Mouse (Mus musculus) embryonic facial prominence, embryonic 12.5 days (tissue): ENCODE measurements at regions not wholly inside any gene's neighbourhood (a gene's known extent, or its start where the extent isn't known, plus 50 kb on each side); places are given as distances from the start of the nearest gene placed in this dataset.
"Not testable (repeated sequence)": the region's sequence is repeated elsewhere in the genome, so short reads cannot be mapped to it uniquely, and the experiment has no call there.

Experiments used
- ATAC-seq: fragments of 200-750 bp; cut with Nextera tagmentation; 2 replicates; pipeline ENCODE4 v1.8.0; 2017; ENCODE audit not compliant: insufficient number of reproducible peaks, insufficient read depth, low FRiP score, low TSS enrichment
- H3K27ac ChIP-seq: fragments of 300-500 bp; sonication (generic); 2 replicates; pipeline ENCODE4 v1.5.1; 2016; ENCODE audit warnings: mild to moderate bottlenecking
- H3K27me3 ChIP-seq: fragments of 300-500 bp; sonication (generic); 2 replicates; pipeline ENCODE4 v1.6.1; 2016; ENCODE audit warnings: mild to moderate bottlenecking, moderate library complexity
- H3K36me3 ChIP-seq: fragments of 300-500 bp; sonication (generic); 2 replicates; pipeline ENCODE4 v1.6.1; 2016; ENCODE audit warnings: mild to moderate bottlenecking
- H3K4me1 ChIP-seq: fragments of 300-500 bp; sonication (generic); 2 replicates; pipeline ENCODE4 v1.6.1; 2016
- H3K4me2 ChIP-seq: fragments of 300-500 bp; sonication (generic); replicated peaks from 2 replicates; pipeline ENCODE4 v1.6.1; 2016; ENCODE audit warnings: mild to moderate bottlenecking, moderate library complexity
- H3K4me3 ChIP-seq: fragments of 300-500 bp; sonication (generic); 2 replicates; pipeline ENCODE4 v1.5.1; 2016; ENCODE audit warnings: mild to moderate bottlenecking
- H3K9ac ChIP-seq: fragments of 300-500 bp; sonication (generic); 2 replicates; pipeline ENCODE4 v1.6.1; 2016; ENCODE audit warnings: mild to moderate bottlenecking, moderate library complexity
- H3K9me3 ChIP-seq: fragments of 300-500 bp; sonication (generic); 2 replicates; pipeline ENCODE4 v1.6.1; 2016; ENCODE audit warnings: mild to moderate bottlenecking, moderate library complexity
- WGBS: fragments of 180-500 bp; shearing (Covaris S2); methylation state at CpG from one replicate; pipeline ENCODE4 v1.1.7; 2016; 5-methylcytosine and 5-hydroxymethylcytosine counted together

GRCm38 (mm10) chr12:15507576-15507975 lies 309.1 kb downstream of the Trib2 start:
- WGBS, result 20% methylated on average over 7 of the region's 7 CpGs
- no peaks in the 10 kb centered on the region for H3K27me3 ChIP-seq
- no peaks in the 10 kb centered on the region for H3K4me1 ChIP-seq
- no peaks in the 10 kb centered on the region for H3K9me3 ChIP-seq
- H3K27ac ChIP-seq, result no peak overlapping the region
- ATAC-seq, result no peak
- no peak overlapping the region for H3K4me2 ChIP-seq
- no peaks in the 10 kb centered on the region for H3K36me3 ChIP-seq
- H3K9ac ChIP-seq, result no peak overlapping the region
- no peak overlapping the region for H3K4me3 ChIP-seq

DNA sequence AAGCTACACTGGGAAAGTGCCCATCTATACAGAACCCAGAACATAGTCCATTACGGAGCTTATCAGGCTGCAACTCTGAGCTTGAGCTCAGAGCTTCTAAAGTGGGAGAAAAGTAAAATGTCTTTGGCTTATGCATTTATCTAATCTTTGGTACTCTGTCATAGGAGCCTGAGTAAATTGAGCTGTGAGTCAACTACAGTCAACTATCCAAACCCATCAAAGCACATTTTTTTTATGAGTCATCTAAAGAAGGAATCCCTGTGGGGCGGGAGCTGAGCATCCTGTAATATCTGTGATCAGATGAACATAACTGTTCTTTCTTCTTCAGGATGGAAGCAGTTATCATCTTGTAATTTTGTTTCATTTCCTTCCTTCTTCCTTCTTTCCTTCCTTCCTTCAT lies 323.1 kb downstream of the Trib2 start:
- ATAC-seq, result no peak
- no peak overlapping the region for H3K4me2 ChIP-seq
- no peaks in the 10 kb centered on the region for H3K9me3 ChIP-seq
- H3K9ac ChIP-seq, result no peak overlapping the region
- WGBS, result 86% methylated on average over 2 of the region's 2 CpGs
- no peak overlapping the region for H3K4me3 ChIP-seq
- no peaks in the 10 kb centered on the region for H3K27me3 ChIP-seq
- H3K27ac ChIP-seq, result no peak overlapping the region
- H3K36me3 ChIP-seq, result no peaks in the 10 kb centered on the region
- H3K4me1 ChIP-seq, result no peaks in the 10 kb centered on the region

DNA sequence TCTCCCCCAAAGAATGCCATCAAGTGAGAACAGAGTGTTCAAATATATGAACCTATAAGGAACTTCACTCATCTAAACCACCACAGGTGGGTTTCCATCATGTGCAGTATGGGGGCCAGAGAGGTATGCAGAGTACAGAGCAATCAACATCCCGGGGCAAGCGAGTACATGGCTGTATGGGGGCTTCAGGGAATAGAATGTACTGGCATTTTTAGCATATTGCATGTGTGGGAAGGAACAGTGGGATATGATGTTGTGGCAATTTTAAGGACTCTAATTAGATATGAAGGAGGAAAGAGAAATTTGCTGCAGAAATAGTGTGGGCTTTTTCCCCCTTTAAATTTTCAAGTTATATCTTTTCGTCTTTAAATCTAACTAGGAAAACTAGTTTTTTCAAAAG lies 344.0 kb downstream of the Trib2 start:
- no peak for ATAC-seq
- Histone ChIP-seq H3K4me2 (no peak overlapping the region), H3K9me3 (no peaks in the 10 kb centered on the region), H3K4me1 (no peaks in the 10 kb centered on the region), H3K27me3 (no peaks in the 10 kb centered on the region), H3K4me3 (no peak overlapping the region), H3K27ac (no peak overlapping the region), H3K36me3 (no peaks in the 10 kb centered on the region), H3K9ac (no peak overlapping the region)
- WGBS, result 83% methylated on average over 3 of the region's 3 CpGs

- Histone ChIP-seq H3K27ac (no peak overlapping the region), H3K36me3 (no peaks in the 10 kb centered on the region), H3K27me3 (no peaks in the 10 kb centered on the region), H3K9me3 (no peaks in the 10 kb centered on the region), H3K4me2 (no peak overlapping the region), H3K9ac (no peak overlapping the region), H3K4me1 (no peaks in the 10 kb centered on the region), H3K4me3 (no peak overlapping the region)
- ATAC-seq, result no peak
- 82% methylated on average over 1 of the region's 1 CpGs for WGBS
These were observed 357.3 kb downstream of the Trib2 start for GRCm38 (mm10) chr12:15459429-15459828.

DNA sequence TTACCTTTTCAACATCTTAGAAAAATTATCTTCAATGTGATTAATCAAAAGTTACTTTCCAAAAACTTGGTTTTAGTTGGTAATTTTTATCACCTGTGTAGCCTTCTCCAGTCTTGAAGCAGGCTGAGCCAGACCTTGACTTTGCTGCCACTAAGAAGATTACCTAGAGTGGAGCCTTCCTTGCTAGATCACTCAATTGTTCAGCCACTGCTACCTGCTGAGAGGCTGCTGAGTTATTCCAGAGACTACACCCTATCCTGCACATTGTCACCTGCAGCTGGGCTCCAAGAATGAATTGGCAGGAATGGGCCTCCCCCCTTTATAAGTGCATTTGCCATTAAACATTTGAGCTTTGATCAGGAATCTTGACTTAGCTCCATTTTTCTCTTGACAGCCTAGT lies 360.4 kb downstream of the Trib2 start:
- not testable (repeated sequence) for ATAC-seq, H3K27ac ChIP-seq, H3K4me2 ChIP-seq, H3K4me1 ChIP-seq, H3K27me3 ChIP-seq, H3K36me3 ChIP-seq, H3K9ac ChIP-seq, H3K9me3 ChIP-seq, H3K4me3 ChIP-seq

DNA sequence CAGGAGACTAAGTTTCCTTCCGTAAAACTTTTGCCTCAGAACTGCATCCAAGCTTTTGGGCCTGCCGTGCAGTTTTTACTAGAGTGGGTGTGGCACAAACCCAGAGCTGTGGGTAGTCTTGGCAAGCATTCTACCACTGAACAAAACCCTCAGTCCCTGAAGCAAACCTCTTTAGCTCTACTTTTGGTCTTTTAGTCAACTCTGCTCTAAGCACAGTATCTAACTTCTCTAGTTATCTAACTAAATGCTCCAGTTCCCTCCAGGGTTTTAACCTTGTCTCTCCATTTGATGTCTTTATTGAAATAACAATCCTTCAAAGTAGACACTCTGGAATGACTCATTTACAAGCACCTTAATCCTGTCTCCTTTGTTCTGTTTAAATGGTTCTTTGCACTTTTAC lies 361.0 kb downstream of the Trib2 start:
- Histone ChIP-seq H3K27ac (no peak overlapping the region), H3K4me2 (no peak overlapping the region), H3K27me3 (no peaks in the 10 kb centered on the region), H3K4me3 (no peak overlapping the region), H3K4me1 (no peaks in the 10 kb centered on the region), H3K9ac (no peak overlapping the region), H3K9me3 (no peaks in the 10 kb centered on the region), H3K36me3 (no peaks in the 10 kb centered on the region)
- ATAC-seq, result no peak
- WGBS, result 93% methylated on average over 2 of the region's 2 CpGs

GRCm38 (mm10) chr12:15449484-15449883 lies 367.2 kb downstream of the Trib2 start:
- Histone ChIP-seq H3K9ac (no peak overlapping the region), H3K27me3 (no peaks in the 10 kb centered on the region), H3K4me3 (no peak overlapping the region), H3K36me3 (no peaks in the 10 kb centered on the region), H3K4me2 (no peak overlapping the region), H3K9me3 (no peaks in the 10 kb centered on the region), H3K4me1 (no peaks in the 10 kb centered on the region), H3K27ac (no peak overlapping the region)
- WGBS, result 83% methylated on average over 4 of the region's 4 CpGs
- ATAC-seq, result no peak

DNA sequence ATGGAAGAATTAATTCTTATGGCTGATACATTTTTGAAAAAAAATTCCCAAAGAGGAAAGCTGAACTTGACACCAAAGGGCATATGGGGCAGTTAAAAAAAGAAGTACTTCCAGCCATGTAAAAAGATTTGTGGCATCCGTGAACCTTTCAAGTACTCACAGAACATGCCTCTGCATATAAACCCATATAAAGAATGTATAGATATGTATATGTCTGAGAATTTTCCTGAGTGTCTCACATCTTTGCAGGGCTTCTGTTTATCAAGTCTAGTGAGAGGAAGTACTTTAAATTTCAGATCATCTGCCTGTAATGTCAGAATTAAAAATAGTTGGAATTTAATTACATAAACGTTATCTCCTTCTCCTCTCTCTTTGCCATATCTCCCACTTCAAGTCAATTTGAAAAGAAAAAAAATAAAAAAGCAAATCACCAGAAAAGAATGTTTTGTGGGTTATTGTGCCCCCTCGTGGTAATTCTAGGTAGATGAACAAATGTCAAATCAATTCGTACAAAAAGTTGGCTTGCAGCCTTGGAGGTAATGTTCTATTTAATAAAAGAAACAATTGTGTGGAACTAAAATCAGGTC lies 400.4 kb downstream of the Trib2 start:
- H3K4me3 ChIP-seq, result no peak overlapping the region
- H3K27ac ChIP-seq, result no peak overlapping the region
- no peak overlapping the region for H3K4me2 ChIP-seq
- no peaks in the 10 kb centered on the region for H3K9me3 ChIP-seq
- no peaks in the 10 kb centered on the region for H3K27me3 ChIP-seq
- H3K4me1 ChIP-seq, result no peaks in the 10 kb centered on the region
- no peak overlapping the region for H3K9ac ChIP-seq
- no peaks in the 10 kb centered on the region for H3K36me3 ChIP-seq
- no peak for ATAC-seq
- 20% methylated on average over 4 of the region's 4 CpGs for WGBS

GRCm38 (mm10) chr12:15410419-15410818 lies 406.3 kb downstream of the Trib2 start:
- Histone ChIP-seq H3K4me1 (no peaks in the 10 kb centered on the region), H3K9ac (no peak overlapping the region), H3K27ac (no peak overlapping the region), H3K36me3 (no peaks in the 10 kb centered on the region), H3K9me3 (no peaks in the 10 kb centered on the region), H3K4me3 (no peak overlapping the region), H3K4me2 (no peak overlapping the region), H3K27me3 (no peaks in the 10 kb centered on the region)
- 61% methylated on average over 3 of the region's 3 CpGs for WGBS
- no peak for ATAC-seq

DNA sequence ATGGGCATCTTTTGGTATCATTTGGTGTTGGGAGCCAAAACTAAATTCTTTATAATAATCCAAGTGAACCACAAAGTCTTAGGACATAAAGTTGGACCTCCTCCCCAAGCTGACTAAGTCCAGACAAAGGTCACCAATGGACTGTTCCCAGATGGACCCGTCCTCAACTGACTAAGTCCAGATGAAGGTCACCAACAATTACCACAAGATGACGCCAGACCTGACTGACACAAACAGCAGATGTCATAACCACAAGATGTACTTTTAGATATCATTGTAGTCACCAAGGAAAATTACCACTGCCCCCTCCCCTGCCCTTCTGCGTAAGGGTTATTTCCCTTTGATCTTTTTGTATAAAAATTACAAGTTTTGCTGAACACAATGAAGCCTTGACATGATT lies 409.1 kb downstream of the Trib2 start:
- ATAC-seq, H3K27ac ChIP-seq: not testable (repeated sequence)
- 64% methylated on average over 3 of the region's 3 CpGs for whole genome bisulfite sequencing

GRCm38 (mm10) chr12:15392641-15393040 lies 424.1 kb downstream of the Trib2 start:
- H3K27ac ChIP-seq, result no peak overlapping the region
- 75% methylated on average over 3 of the region's 3 CpGs for WGBS
- H3K27me3 ChIP-seq, result no peaks in the 10 kb centered on the region
- no peaks in the 10 kb centered on the region for H3K9me3 ChIP-seq
- H3K4me3 ChIP-seq, result no peak overlapping the region
- H3K9ac ChIP-seq, result no peak overlapping the region
- H3K4me1 ChIP-seq, result no peaks in the 10 kb centered on the region
- no peak for ATAC-seq
- H3K36me3 ChIP-seq, result no peaks in the 10 kb centered on the region
- no peak overlapping the region for H3K4me2 ChIP-seq

More for the DNA sequence above, 409.1 kb downstream of the Trib2 start:
- H3K27me3 ChIP-seq, H3K9ac ChIP-seq, H3K4me2 ChIP-seq, H3K36me3 ChIP-seq, H3K4me3 ChIP-seq, H3K4me1 ChIP-seq, H3K9me3 ChIP-seq: not testable (repeated sequence)

GRCm38 (mm10) chr12:15388574-15388973 lies 428.1 kb downstream of the Trib2 start:
- WGBS, result 74% methylated on average over 1 of the region's 1 CpGs
- Histone ChIP-seq H3K36me3 (no peaks in the 10 kb centered on the region), H3K27me3 (no peaks in the 10 kb centered on the region), H3K4me3 (no peak overlapping the region), H3K9ac (no peak overlapping the region), H3K4me2 (no peak overlapping the region), H3K27ac (no peak overlapping the region), H3K4me1 (no peaks in the 10 kb centered on the region), H3K9me3 (no peaks in the 10 kb centered on the region)
- no peak for ATAC-seq

DNA sequence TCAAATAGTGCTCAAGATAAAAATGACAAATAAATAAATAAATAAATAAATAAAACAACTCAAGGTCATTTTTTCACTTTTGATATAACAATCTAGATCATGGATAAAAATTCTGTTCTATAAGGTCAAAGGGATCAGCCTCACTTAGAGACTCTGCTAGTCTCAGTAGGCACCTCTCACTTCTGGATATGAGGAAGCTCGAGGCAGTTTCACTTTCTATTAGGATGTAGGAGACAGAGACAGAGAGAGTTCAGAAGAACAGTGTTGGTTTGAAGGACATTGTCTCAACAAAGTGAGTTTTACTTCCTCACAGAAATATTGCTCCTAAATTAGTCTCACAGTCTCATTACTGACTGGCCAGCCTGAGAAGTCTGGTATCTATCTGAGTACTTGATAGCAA lies 458.9 kb downstream of the Trib2 start:
- H3K4me2 ChIP-seq, result no peak overlapping the region
- no peak overlapping the region for H3K27ac ChIP-seq
- no peak overlapping the region for H3K4me3 ChIP-seq
- 79% methylated on average over 1 of the region's 1 CpGs for WGBS
- no peaks in the 10 kb centered on the region for H3K4me1 ChIP-seq
- H3K9ac ChIP-seq, result no peak overlapping the region
- H3K36me3 ChIP-seq, result no peaks in the 10 kb centered on the region
- no peak for ATAC-seq
- no peaks in the 10 kb centered on the region for H3K27me3 ChIP-seq
- H3K9me3 ChIP-seq, result no peaks in the 10 kb centered on the region
